Mouse (Mus musculus) CD4-positive, CD25-positive, alpha-beta regulatory T cell (primary cell): ENCODE measurements around the gene Fbxl2. TPM values are rescaled to one million over a fixed set of nuclear protein-coding genes. Genes with fewer than 3 reads are reported as not detected.

Experiments
- polyA plus RNA-seq: library from polyadenylated mRNA; unstranded; fragments of 100-300 nt; shearing (Covaris generic); gene quantifications from one replicate; pipeline ENCODE4 v1.2.1, GENCODE M21; 2017

The Fbxl2 gene
- 0.56 TPM for polyA plus RNA-seq

DNA sequence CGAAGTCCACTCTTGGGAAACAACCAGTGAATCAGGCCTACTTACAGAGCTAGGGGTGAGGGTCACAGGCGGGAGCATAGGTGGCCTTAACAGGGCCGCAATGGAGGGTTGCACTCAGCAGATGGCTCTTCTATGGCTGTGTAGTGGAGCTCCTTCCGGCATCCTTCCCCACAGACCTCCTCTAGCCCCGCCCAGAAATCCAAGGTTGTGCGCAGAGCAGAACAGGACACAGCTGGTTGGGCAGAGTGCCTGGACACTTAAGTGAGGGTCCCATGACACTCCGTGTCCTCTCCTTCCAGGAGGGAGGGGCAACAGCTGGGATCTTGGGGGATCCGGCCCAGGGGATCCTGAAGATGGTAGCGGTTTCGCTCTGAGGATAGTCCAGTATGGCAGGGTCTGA is at the start of gene Fbxl2:
Gene Fbxl2 (minus strand): TSS at position 164 of the 400 bp plus-strand sequence.

DNA sequence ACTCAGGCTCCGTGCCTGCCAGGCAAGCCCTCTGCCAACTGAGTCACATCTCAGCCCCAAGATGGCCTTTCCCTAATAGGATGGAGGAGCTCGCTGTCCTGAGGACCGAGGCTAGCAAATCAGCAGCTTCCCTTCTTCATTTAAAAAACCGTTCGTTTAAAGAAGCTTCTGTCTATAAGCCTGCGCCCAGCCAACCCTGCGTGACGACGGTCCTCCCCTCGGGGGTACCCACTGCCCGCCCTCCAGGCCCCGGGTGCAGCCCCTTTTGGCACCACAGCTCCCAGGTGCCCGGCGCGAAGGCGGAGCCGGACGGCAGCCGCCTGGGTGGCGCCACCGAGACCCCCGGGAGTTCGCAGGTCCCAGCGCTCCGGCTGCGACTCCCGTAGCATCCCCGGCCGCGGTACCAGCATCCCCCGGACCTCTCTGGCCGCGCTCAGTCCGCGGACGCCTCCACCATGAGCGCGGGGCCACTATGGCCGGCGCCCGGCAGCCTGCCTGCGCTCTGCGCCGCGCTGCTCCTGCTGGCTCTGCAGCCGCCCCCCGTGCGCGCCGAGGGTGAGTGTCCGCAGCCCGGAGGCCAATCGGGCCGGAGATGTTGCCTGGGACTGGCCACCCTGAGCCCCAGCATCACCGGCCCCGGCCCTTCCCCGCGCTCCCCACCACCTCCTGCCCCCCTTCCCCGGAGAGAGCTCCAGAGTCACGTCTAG is 11.3 kb upstream of the Fbxl2 start, which contains the start of gene Susd5:
Gene Susd5 (plus strand): TSS at position 51 of the 707 bp plus-strand sequence.

DNA sequence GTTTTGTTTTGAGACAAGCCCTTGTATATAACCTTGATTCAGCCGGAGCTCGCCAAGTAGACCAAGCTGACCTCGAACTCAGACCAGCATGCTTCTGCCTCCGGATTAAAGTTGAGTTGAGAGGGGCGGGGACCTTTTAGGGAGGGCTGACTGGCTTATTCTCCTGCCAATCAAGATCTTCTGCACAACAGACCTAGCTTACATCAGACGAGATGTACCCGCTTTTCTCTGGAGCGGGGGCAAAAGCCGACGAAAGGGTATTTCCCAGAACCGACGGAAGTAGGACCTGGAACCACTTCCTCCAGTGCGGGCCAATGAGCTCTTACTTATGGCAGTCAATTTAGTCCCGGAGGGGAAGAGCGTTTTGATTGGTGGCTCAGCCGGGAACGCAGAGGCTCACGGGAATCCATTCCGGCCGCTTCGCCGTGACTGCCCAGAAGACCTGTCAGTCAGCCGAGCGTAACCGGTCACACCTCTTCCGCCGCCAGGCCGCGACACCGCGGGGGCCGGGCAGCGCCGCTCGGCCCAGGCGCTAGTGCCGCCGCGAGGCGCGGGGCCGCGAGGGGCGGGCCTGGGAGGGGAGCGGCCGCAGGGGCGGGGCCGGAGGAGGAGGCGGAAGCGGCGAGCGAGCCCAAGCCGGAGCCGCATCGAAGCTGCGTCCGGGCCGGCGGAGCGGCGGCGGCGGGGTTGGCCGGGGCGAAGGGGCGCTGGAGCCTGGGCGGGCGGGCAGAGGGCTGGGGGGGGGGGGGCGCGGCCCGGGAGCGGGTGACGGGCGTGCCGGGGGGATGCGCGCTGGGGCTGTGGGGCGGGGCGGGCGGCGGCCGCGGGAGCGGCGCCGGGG is 115.2 kb downstream of the Fbxl2 start, which contains the start of gene Ubp1:
Gene Ubp1 (plus strand): TSS at position 401 of the 841 bp plus-strand sequence.

Other genes starting within 250 kb of the Fbxl2 start
- 71.2 TPM for gene Ubp1, start 115.3 kb downstream of the Fbxl2 start, polyA plus RNA-seq
- gene Susd5, start 10.9 kb upstream of the Fbxl2 start, polyA plus RNA-seq, result not detected